Mouse (Mus musculus) c-Kit-positive CD71-positive TER-119-negative erythroid progenitor cells, embryonic 14.5 days (primary cell): ENCODE measurements at regions not wholly inside any gene's neighbourhood (a gene's known extent, or its start where the extent isn't known, plus 50 kb on each side); places are given as distances from the start of the nearest gene placed in this dataset.

ENCODE experiments used
- DNase-seq: peaks from one replicate; pipeline ENCODE4 v3.0.0-alpha.2; 2013; ENCODE audit warnings: low read depth

DNA sequence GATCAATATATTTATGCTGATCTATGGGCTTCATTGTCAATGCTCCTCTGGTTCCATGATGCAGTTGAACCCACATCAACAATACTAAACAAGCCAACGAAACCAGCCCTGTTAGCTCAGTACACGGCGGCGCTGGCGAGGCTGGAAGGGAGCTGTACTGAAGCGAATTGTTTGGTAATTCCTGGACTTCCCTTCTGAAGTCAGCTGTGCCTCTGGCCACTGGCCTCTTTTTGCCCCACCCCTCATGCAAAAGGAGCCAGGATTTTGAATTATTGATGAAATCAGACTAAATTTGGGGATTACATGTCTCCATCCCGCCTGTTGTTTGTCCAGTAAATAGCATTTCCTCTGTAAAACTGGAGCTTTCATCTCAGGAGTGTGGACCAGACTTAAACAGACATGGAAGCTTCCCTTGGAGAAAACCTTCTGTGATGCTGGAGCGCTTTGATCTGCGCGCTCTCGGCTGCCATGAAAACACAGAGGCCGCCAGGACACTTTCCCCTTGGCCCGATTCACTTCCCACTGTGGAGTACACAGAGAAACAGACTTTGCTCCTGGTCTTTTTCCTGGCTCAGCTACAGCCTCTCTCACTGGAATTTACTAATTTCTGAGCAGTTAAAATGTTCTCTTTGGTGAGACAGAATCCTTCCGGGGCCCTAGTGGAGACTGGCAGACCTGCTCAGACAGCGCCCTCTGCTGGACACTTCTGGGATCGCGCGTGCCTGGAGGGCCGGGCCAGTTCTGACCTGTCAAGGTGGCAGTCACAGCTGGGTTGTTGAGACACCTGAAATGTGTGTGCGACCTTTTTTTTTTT is 412.9 kb upstream of the Gm6657 start:
- peak; percentile 17 for DNase-seq

DNA sequence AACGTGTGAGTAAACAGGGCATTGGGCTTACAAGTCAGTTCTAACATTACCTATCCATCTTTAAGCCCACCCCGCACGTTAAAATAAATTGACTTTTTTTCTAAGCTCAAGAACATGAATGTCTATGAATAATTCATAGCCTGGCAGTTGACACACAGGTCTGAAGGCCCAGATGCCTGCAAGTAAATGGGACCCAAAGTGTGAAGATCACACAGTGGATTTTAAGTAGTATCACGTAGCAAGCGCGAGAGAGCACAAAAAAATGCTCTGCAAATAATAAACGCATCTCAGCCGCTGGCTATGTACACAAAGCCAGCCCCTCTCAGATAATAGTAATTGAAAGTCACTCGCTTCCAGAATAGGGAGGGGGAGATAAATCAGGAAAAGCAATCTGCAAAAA is 410.1 kb upstream of the Gm6657 start:
- DNase-seq, result no peak

DNA sequence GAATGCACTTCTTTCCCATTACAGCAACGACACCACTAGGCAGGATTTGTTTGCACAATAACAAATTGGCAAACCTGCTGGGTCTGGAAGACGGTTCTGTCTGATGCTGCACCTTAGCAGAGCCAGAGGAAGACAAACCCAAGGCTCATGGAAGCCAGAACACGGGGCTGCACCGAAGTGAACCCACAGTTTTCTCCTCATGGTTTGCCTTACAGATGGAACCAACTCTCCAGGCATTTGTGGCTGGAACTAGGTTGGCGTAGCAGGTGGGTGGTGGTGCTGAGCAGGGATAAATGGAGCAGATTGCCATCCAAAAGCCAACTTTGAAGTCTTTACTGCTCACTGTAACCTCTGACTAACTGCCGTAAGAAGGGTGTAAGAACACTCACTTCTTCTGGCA is 408.4 kb upstream of the Gm6657 start:
- DNase-seq, result no peak

DNA sequence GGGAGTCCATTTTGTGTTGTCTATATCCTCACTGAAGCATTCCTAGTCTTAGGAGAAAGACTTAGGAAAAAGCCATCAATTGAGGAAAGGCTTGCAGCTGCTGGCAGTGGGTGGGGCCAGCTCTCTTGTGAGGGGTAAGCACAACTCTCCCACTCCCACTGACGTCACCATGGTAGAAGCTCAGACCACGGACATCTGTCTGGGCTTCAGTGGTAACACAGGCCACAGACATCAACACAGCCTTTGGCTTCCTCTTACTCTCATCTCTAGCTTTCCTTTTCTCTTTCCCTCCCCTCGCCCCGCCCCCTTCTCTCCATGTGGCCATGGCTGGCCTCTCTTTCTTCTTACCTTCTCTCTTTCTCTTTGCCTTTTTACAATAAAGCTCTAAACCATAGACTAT is 407.4 kb upstream of the Gm6657 start:
- DNase-seq, result no peak

GRCm38 (mm10) chr12:77788273-77788672 is 405.8 kb upstream of the Gm6657 start:
- no peak for DNase-seq

DNA sequence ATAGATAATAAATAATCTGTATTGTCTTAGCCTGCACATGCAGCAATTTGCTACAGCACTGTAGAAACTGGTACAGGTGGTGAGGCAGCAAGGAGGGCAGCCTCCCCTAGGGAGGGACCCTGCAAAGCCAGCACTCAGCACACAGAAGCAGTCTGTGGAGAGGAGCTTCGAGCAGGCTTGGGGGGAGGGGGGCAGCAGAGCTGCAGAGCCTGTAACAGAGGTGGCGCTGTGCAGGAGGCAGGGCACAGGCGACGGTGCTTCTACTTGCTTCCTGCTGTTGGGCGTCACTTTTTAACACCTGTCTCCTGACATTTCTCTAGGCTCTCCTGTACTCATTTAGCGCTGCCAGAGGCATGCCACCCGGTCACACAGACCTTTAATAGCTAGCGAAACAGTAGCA is 404.6 kb upstream of the Gm6657 start:
- no peak for DNase-seq

- DNase-seq, result no peak
These were observed 404.2 kb upstream of the Gm6657 start for GRCm38 (mm10) chr12:77789871-77790270.

GRCm38 (mm10) chr12:77790891-77791672 is 403.0 kb upstream of the Gm6657 start:
- DNase-seq, result no peak

DNA sequence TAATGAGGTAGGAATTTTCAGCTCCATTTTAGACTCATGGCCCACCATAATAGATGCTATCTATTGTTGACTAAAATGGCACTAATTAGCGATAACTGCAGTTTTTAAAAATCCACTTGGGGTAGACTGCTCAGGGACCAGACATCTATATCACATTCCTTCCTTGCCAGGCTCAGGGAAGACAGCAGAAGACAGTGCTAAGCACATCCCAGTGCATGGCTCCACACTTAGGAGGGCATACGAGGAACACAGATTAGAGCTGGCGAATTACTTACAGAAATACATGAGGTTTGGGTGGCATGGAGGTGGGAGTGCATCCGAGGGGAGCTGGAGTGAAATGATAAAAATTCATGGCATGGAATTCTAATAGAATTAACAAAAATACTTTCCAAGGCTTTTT is 395.5 kb upstream of the Gm6657 start:
- no peak for DNase-seq

DNA sequence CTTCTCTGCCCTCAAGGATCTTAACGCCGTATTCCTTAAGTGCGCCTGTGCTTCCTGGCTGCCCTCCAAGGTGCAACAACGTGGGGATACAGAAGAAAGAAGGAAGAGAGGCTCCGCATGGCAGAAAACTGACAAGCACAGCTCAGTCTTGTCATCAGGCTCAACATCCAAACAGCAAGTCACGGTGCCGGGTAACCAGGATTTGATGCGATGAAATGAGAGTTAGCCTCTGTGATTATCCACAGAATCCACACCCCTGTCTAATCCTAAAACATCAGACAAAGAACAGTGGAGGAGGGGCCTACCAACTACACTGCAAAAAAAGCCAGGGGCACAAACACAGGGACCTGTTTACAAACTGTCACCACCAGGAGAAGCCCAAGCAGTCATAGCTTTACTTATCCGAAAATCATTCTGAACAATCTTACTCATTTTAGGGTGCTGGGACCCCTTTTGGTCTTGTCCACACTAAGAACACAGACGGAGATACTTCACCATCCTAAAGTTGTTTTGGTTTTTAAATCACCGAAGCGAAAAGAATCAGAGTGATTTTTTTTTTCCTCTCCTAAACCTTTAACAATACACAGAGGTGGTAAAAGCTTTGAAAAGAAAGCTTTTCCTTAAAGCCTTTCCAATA is 394.8 kb upstream of the Gm6657 start:
- no peak for DNase-seq

- no peak for DNase-seq
These were observed 386.4 kb upstream of the Gm6657 start for GRCm38 (mm10) chr12:77807674-77808073.

DNA sequence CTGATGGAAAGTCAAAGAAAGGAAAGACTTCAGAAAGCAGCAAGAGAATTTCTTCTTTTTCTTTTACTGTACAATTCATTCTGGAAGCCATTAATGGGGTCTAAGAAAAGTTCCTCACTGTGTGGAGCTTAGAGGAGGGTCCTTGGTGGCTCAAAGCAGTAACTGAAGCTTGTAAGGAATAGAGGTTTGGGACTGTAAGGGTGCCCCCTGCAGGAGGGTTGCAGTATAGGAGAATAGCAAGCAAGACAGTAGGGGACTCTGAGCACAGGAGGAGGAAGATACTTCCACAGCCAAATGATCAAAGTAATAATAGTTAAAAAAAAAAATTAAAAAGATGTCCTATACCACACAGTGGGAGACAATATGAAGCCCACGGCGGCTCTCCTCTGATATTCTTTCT is 382.8 kb upstream of the Gm6657 start:
- peak; percentile 3 for DNase-seq

DNA sequence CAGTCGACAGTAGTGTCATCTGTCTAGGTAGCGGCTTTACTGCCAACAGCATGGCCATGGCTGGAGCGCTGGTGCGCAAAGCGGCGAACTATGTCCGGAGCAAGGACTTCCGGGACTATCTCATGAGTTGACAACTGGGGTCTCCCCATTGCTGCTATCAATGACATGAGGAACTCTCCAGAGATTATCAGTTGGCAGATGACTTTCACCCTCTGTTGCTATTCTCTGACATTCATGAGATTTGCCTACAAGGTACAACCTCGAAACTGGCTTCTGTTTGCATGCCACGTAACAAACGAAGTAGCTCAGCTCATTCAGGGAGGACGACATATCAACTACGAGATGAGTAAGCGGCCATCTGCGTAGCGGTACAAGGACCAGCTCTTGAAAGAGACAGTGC is 374.6 kb upstream of the Gm6657 start:
- DNase-seq, result no peak

DNA sequence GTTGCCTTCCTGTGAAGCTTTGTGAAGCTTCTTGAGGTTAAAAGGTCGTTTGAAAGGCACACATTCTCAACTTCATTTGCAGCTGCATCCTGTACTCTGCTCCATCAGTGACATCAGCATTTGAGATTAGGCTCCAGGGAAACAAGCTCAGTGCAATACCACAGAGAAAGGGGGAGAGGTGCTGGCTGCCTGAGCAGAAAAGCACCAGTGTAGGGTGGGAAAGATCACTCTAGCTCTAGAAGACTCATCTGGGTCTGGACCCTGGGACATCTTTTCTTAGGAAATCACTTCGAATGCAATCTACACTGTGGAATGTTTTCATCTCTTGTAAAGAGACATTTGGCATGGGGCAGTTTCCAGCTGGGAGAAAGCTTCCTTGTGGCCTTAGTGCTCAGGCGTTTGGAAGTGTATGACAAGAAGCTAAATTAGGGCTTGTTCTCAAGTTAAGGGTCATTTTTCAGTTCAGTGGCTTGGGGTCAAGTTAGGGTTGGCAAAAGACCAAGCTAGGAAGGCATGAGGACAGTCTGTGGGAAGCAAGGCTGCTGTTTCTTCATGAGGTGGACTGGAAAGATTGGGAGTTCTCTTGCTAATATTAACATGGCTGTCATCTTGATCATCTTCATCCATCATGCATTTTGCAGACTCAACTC is 370.5 kb upstream of the Gm6657 start:
- DNase-seq, result no peak

GRCm38 (mm10) chr12:77833411-77834169 is 360.5 kb upstream of the Gm6657 start:
- DNase-seq, result no peak

GRCm38 (mm10) chr12:77834891-77835290 is 359.2 kb upstream of the Gm6657 start:
- no peak for DNase-seq

GRCm38 (mm10) chr12:77836231-77836630 is 357.8 kb upstream of the Gm6657 start:
- no peak for DNase-seq

- no peak for DNase-seq
These were observed 352.1 kb upstream of the Gm6657 start for GRCm38 (mm10) chr12:77841844-77842415.

DNA sequence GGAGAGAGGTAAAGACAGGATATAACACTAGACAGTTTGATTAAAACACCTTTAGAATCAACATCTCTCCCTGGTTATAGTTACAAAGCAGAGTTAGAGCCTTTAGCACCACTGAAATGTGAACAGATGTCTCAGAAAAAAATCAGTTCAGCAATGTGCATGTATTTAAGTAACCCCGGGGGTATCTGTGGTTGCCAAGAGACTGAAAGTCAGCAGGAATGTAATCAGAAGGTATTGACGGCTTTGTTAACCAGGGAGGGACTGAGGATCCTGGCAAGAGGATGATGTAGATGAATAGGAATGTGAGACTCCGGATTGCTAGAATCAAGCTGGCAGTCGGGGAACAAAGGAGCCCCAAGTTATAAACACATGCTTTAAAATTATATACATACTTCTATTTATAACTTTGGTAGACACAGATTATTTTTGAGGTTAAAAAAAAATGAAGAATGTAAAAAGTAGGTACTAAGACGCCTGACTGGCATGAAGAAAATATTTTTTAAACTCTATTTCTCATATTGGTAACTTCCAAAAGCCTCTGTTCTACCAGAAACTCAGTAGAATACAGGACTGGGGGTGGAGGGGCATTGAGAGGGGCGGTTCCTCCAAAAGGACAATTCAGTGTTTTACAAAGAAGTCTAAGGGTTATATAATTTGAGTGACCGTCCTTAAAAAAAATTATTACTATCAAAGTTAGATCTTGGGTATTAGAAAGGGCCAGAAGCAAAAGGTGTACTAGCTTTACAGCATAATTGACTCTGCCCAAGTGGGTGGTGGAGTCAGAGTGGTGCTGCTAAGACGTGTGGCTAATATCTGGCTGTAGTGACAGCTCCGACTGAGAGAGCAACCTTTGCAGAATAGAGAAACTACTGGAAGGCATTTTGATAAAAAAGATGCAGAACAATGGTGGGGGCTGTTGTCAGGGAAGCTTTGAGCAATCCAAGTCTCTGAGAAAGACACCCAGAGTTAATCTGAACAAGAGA is 341.2 kb upstream of the Gm6657 start:
- DNase-seq, result no peak
